Mouse (Mus musculus) cerebellum, adult 2 months (tissue): ENCODE results near the gene Gm48551. TPM values are rescaled to one million over a fixed set of nuclear protein-coding genes. Genes with fewer than 3 reads are reported as not detected.

ENCODE experiments used
- DNase-seq, 2 experiments: peaks; one replicate each; pipeline ENCODE4 v3.0.0; 2021
- H3K27ac ChIP-seq: fragments of 200-500 bp; 2 replicates; pipeline ENCODE4 v1.5.1; 2012; ENCODE audit warnings: low read length, control low read depth, inconsistent platforms; ENCODE audit not compliant: insufficient read depth
- H3K27me3 ChIP-seq: fragments of 200-500 bp; 2 replicates; pipeline ENCODE4 v1.6.1; 2012; ENCODE audit warnings: inconsistent platforms, mild to moderate bottlenecking, low read length, moderate library complexity; ENCODE audit not compliant: control insufficient read depth, insufficient read depth
- H3K4me1 ChIP-seq: fragments of 200-500 bp; 2 replicates; pipeline ENCODE4 v1.6.1; 2011; ENCODE audit warnings: low read length; ENCODE audit not compliant: control insufficient read depth, insufficient read depth
- H3K4me3 ChIP-seq: fragments of 200-500 bp; replicated peaks from 2 replicates; pipeline ENCODE3; 2011; ENCODE audit warnings: mild to moderate bottlenecking, low read depth, low read length, control low read depth; ENCODE audit not compliant: insufficient read depth
- CTCF ChIP-seq: fragments of 200-500 bp; IDR thresholded peaks from 2 replicates; pipeline ENCODE4 v1.5.1; 2011; ENCODE audit warnings: low read depth, mild to moderate bottlenecking, control low read depth, low read length, moderate library complexity, borderline replicate concordance; ENCODE audit not compliant: insufficient read depth
- POLR2A ChIP-seq: fragments of 200-500 bp; IDR thresholded peaks from 2 replicates; pipeline ENCODE4 v1.6.1; 2011; ENCODE audit warnings: low read length, control low read depth, borderline replicate concordance; ENCODE audit not compliant: insufficient read depth
- WGBS: fragments of 180-500 bp; shearing (Covaris S2); methylation state at CpG from one replicate; pipeline ENCODE4 v1.1.7; 2018; 5-methylcytosine and 5-hydroxymethylcytosine counted together
- polyA plus RNA-seq: library from polyadenylated mRNA; depleted of rRNA; stranded (reverse); fragments of >200 nt; gene quantifications from 2 replicates; pipeline ENCODE4 v1.2.3, GENCODE M21; 2012

Gm48551 gene
- polyA plus RNA-seq, 1 experiment = 10.8 TPM

GRCm38 (mm10) chr10:81426081-81426671, 41.9 kb downstream of the Gm48551 start:
- DNase-seq = peak; percentile 52 to 57
- no peaks in the 10 kb centered on the region for H3K27me3 ChIP-seq
- peak overlapping the region; percentile 95 for H3K27ac ChIP-seq
- H3K4me3 ChIP-seq = peak overlapping the region; percentile 79
- under 1% methylated on average over 28 of the region's 33 CpGs for WGBS
- TF ChIP-seq POLR2A (no peak), CTCF (no peak)
- peaks cover 41% of the 10 kb centered on the region for H3K4me1 ChIP-seq

DNA sequence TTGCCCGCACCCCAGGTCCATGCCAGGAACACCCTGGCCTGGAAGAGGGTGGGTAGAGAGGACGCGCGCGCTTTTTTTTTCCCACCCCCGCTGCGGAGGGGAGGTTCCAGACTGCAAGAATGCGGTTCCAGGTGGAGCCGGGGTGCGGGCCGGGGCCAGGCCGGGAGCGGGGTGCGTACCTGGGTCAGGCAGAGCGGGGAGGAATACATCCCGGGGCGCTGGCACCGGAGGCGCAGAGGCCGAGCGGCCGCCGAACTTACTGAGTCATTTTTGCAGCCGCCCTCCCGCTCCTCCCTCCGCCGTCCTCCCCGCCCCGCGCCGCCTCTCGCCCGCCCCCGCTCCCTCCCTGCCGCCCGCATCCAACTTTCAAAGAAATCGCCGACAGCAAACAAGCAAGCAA, 42.6 kb downstream of the Gm48551 start:
- Histone ChIP-seq H3K27me3 (no peaks in the 10 kb centered on the region), H3K27ac (peak overlapping the region; percentile 95), H3K4me1 (peaks cover 40% of the 10 kb centered on the region), H3K4me3 (peak overlapping the region; percentile 79)
- DNase-seq = peak; percentile 82
- under 1% methylated on average over 38 of the region's 38 CpGs for WGBS
- TF ChIP-seq POLR2A = peak; percentile 32; the same call in 1 of the 2 replicates
- no peak for TF ChIP-seq CTCF

GRCm38 (mm10) chr10:81427327-81427726, 43.1 kb downstream of the Gm48551 start:
- Histone ChIP-seq H3K4me1 (peaks cover 37% of the 10 kb centered on the region), H3K27ac (peak overlapping the region; percentile 71), H3K27me3 (no peaks in the 10 kb centered on the region), H3K4me3 (peak overlapping the region; percentile 79)
- DNase-seq = no peak
- WGBS = 11% methylated on average over 3 of the region's 3 CpGs
- TF ChIP-seq CTCF (no peak), POLR2A (no peak)

DNA sequence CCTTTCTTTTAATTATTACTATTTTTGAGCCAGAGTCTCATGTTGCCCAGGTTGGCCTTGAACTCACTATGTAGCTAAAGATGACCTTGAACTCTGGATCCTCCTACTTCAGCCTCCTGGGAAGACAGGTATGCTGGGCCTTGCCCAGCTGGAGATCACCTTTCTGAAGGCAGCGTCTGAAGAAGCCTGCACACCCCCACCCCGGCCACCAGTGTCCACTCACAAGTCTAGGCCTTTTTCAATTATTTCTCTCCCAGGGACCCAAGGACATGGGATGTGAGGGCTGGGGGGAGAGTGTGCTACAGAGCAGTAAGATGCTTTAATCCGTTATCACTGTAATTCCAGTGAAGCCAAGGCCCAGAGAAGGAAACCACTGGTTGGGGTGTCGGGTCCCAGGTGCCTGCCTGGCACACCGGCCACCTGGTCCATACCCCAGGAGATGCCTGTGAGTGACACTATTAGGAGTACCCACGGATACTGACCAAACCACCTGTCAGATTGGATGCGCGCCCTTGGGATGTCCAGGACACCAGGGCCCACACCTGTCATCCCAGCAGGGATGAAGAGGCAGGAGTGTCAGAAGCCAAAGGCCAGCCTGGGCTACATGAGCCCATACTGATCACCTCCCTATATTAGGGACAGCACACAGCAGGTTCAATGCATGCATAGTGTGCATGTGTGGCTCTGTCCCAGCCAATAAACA, 43.7 kb downstream of the Gm48551 start:
- no peak overlapping the region for H3K4me3 ChIP-seq
- peak; percentile 75 to 80 for DNase-seq
- H3K4me1 ChIP-seq = peaks cover 35% of the 10 kb centered on the region
- TF ChIP-seq CTCF (no peak), POLR2A (no peak)
- H3K27me3 ChIP-seq = no peaks in the 10 kb centered on the region
- H3K27ac ChIP-seq = 0 out of 2 replicates have a peak overlapping the region, but pooled peaks have one; percentile 71
- WGBS = 17% methylated on average over 8 of the region's 8 CpGs

DNA sequence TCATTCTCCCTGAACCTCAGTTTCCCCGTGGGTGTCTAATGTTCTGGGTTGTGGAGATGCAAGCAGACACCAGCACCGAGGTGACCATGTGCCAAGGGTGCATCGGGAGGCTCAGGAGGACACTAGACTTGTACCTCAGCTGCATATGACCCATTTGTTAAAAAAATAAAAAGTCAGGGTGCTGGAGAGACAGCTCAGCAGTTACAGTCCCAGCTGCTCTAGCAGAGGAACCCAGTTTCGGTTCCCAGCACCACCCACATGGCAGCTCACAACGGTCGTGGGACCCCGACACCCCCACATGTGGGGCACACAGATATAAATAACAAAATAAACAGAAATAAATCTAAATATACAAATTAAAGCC, 44.2 kb downstream of the Gm48551 start:
- TF ChIP-seq POLR2A (no peak), CTCF (no peak)
- H3K4me1 ChIP-seq = peaks cover 38% of the 10 kb centered on the region

GRCm38 (mm10) chr10:81429092-81429491, 44.8 kb downstream of the Gm48551 start:
- Histone ChIP-seq H3K4me3 (peak overlapping the region; percentile 3), H3K4me1 (peaks cover 38% of the 10 kb centered on the region), H3K27ac (no peak overlapping the region), H3K27me3 (no peaks in the 10 kb centered on the region)
- peak; percentile 25 to 35 for DNase-seq
- WGBS = 47% methylated on average over 2 of the region's 2 CpGs
- no peak for TF ChIP-seq CTCF
- TF ChIP-seq POLR2A = no peak

More for the DNA sequence above, 44.2 kb downstream of the Gm48551 start:
- DNase-seq = no peak
- WGBS = 65% methylated on average over 7 of the region's 7 CpGs
- no peak overlapping the region for H3K4me3 ChIP-seq
- H3K27me3 ChIP-seq = no peaks in the 10 kb centered on the region
- no peak overlapping the region for H3K27ac ChIP-seq

- peak overlapping the region; percentile 79; the same call in 1 of the 2 replicates for H3K27ac ChIP-seq
- no peak for TF ChIP-seq CTCF
- no peak for TF ChIP-seq POLR2A
- peaks cover 43% of the 10 kb centered on the region for H3K4me1 ChIP-seq
- H3K4me3 ChIP-seq = peak overlapping the region; percentile 83
- under 1% methylated on average over 20 of the region's 20 CpGs for WGBS
- no peaks in the 10 kb centered on the region for H3K27me3 ChIP-seq
- DNase-seq = peak; percentile 72 to 76
Observed at GRCm38 (mm10) chr10:81429605-81430061, 45.4 kb downstream of the Gm48551 start.

DNA sequence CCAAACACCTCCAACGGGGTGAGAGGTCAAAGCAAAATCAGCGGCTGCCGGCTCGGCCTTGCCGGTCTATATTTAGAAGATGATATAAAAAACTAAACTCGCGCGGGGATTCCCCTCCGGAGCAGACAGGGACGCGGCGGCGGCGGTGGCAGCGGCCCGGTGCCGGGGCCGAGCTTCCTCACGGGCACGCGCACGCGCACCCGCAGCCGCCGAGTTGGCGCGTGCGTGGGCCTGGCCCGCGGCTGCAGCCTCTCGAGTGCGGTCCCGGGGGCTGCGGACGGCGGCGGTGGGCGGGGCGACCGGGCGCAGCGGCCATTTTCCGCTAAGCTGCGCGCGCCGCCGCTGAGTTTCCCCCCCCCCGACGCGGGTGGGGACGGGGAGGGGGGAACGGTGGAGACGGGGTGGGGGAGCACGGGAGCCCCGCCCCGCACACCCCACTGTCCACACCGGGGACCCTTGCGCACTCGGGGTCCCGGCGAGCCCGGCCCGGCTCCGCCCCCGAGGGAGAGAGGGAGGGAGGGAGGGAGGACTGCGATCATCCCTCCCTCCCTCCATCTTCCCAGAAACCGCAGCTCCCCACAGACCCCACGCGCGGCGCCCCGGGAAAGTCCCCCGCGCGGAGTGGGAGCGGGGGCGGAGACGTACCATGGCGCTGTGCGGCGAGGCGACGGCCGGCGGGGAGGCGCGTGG, 46.0 kb downstream of the Gm48551 start:
- Histone ChIP-seq H3K4me1 (peaks cover 49% of the 10 kb centered on the region), H3K4me3 (peak overlapping the region; percentile 83), H3K27me3 (no peaks in the 10 kb centered on the region), H3K27ac (peak overlapping the region; percentile 91)
- peak; percentile 87 to 89 for DNase-seq
- TF ChIP-seq CTCF (no peak), POLR2A (peak; percentile 19; the same call in 1 of the 2 replicates)
- WGBS = 2% methylated on average over 45 of the region's 89 CpGs
